ENCODE assay signal across 11 mouse cellular contexts in genomic region chr16:34395221-34395811, GRCm38 (mm10).
DNase-seq lines count a peak whose midpoint lies in the region; ATAC-seq and TF ChIP-seq lines count a peak whose summit lies in the region.
"Had no signal": no experiment of that assay in that cellular context is flagged by ENCODE, and none has a peak within 500 bp of the region (broad histone marks: within the 10 kb centered on the region; RNA-seq: fewer than 3 reads in every experiment).

No protein-coding gene starts in this region.

- intact Hi-C loops in heart, postnatal 14 days (cut with DNase I): no loop called here

- no peak overlapping the region for H3K9ac ChIP-seq in embryonic facial prominence, embryonic 14.5 days (ENCODE audit: low read depth, low read length)
- no peak overlapping the region for H3K9ac ChIP-seq in neural tube, embryonic 13.5 days
- H3K9ac ChIP-seq: liver, embryonic 13.5 days; neural tube, embryonic 12.5 days had no signal

- H3K4me3 ChIP-seq in embryonic facial prominence, embryonic 14.5 days (ENCODE audit: low read depth, low read length): no peak overlapping the region
- H3K4me3 ChIP-seq in embryonic facial prominence, embryonic 10.5 days: no peak overlapping the region
- no peak overlapping the region for H3K4me3 ChIP-seq in neural tube, embryonic 13.5 days
- no peak overlapping the region for H3K4me3 ChIP-seq in lung, adult 2 months (replicated peaks; ENCODE audit: extremely low read depth, low read depth, low read length)
- H3K4me3 ChIP-seq: liver, embryonic 13.5 days; neural tube, embryonic 12.5 days had no signal

- DNase-seq in embryonic facial prominence, embryonic 14.5 days (ENCODE audit: low spot score): peak; percentile 64
- no peak for DNase-seq in embryonic facial prominence, embryonic 10.5 days (ENCODE audit: low spot score)
- no peak for DNase-seq in neural tube, embryonic 10.5 days (ENCODE audit: extremely low spot score, low spot score)
- DNase-seq in lung, adult 2 months: peak; percentile 53
- no peak for DNase-seq in thymus, postnatal 14 days
- DNase-seq in liver: no peak
- no peak for DNase-seq in heart, postnatal 14 days
- DNase-seq: B cell, adult 2 months; liver, embryonic 13.5 days had no signal

- no peaks in the 10 kb centered on the region for H3K27me3 ChIP-seq in embryonic facial prominence, embryonic 14.5 days (replicated peaks; ENCODE audit: control insufficient read depth, insufficient read depth, low read length)
- H3K27me3 ChIP-seq in embryonic facial prominence, embryonic 10.5 days (replicated peaks; ENCODE audit: low read depth, poor library complexity, severe bottlenecking): no peaks in the 10 kb centered on the region
- H3K27me3 ChIP-seq in neural tube, embryonic 13.5 days: no peaks in the 10 kb centered on the region
- H3K27me3 ChIP-seq: liver, embryonic 13.5 days; neural tube, embryonic 12.5 days had no signal

- TF ChIP-seq POLR2A in lung, adult 2 months (IDR thresholded peaks at IDR 0.05; ENCODE audit: borderline replicate concordance, extremely low read depth, low read depth, low read length): no peak

- no peak overlapping the region for H3K4me2 ChIP-seq in embryonic facial prominence, embryonic 14.5 days (ENCODE audit: low read depth, low read length)
- no peak overlapping the region for H3K4me2 ChIP-seq in neural tube, embryonic 13.5 days
- H3K4me2 ChIP-seq: liver, embryonic 13.5 days; neural tube, embryonic 12.5 days had no signal

- ATAC-seq in embryonic facial prominence, embryonic 14.5 days (ENCODE audit: low read depth): no peak
- ATAC-seq in neural tube, embryonic 13.5 days (ENCODE audit: low read depth): 0 out of 2 replicates have a peak, but pooled peaks have one; percentile 37

- no peak for TF ChIP-seq CTCF in lung, adult 2 months (IDR thresholded peaks at IDR 0.05; ENCODE audit: insufficient read depth, low read length)

- no peaks in the 10 kb centered on the region for H3K9me3 ChIP-seq in embryonic facial prominence, embryonic 14.5 days (ENCODE audit: control insufficient read depth, low read length)
- no peaks in the 10 kb centered on the region for H3K9me3 ChIP-seq in embryonic facial prominence, embryonic 10.5 days
- H3K9me3 ChIP-seq in neural tube, embryonic 13.5 days: no peaks in the 10 kb centered on the region
- H3K9me3 ChIP-seq: liver, embryonic 13.5 days; neural tube, embryonic 12.5 days had no signal

- no peaks in the 10 kb centered on the region for H3K4me1 ChIP-seq in embryonic facial prominence, embryonic 14.5 days (ENCODE audit: control insufficient read depth, insufficient read depth, low read length)
- peaks cover 6% of the 10 kb centered on the region for H3K4me1 ChIP-seq in embryonic facial prominence, embryonic 10.5 days
- peaks cover 30% of the 10 kb centered on the region for H3K4me1 ChIP-seq in neural tube, embryonic 13.5 days (replicated peaks)
- H3K4me1 ChIP-seq in lung, adult 2 months (ENCODE audit: control insufficient read depth, insufficient read depth, low read length): peaks cover 12% of the 10 kb centered on the region
- H3K4me1 ChIP-seq: liver, embryonic 13.5 days had no signal

- no peak overlapping the region for H3K27ac ChIP-seq in embryonic facial prominence, embryonic 14.5 days (replicated peaks; ENCODE audit: low read depth, low read length)
- H3K27ac ChIP-seq in embryonic facial prominence, embryonic 10.5 days (replicated peaks): no peak overlapping the region
- peak overlapping the region; percentile 4; the same call in 1 of the 2 replicates for H3K27ac ChIP-seq in neural tube, embryonic 13.5 days (replicated peaks)
- H3K27ac ChIP-seq: liver, embryonic 13.5 days; neural tube, embryonic 12.5 days had no signal

- no peaks in the 10 kb centered on the region for H3K36me3 ChIP-seq in embryonic facial prominence, embryonic 14.5 days (ENCODE audit: control insufficient read depth, insufficient read depth, low read length)
- peaks cover 3% of the 10 kb centered on the region for H3K36me3 ChIP-seq in embryonic facial prominence, embryonic 10.5 days (replicated peaks)
- no peaks in the 10 kb centered on the region for H3K36me3 ChIP-seq in neural tube, embryonic 13.5 days
- H3K36me3 ChIP-seq: liver, embryonic 13.5 days; neural tube, embryonic 12.5 days had no signal

Comparison
In these comparisons a context has a peak if more than half of its experiments do, and no peak if none do; other contexts are left out.
1. DNase-seq: peak in embryonic facial prominence, embryonic 14.5 days (single experiment) and lung, adult 2 months (single experiment); none in embryonic facial prominence, embryonic 10.5 days (single experiment), neural tube, embryonic 10.5 days (single experiment), thymus, postnatal 14 days (single experiment), liver (single experiment) and heart, postnatal 14 days (0 of 2).